Comparison of ENCODE assay signal across 12 mouse cellular contexts in the genomic region with DNA sequence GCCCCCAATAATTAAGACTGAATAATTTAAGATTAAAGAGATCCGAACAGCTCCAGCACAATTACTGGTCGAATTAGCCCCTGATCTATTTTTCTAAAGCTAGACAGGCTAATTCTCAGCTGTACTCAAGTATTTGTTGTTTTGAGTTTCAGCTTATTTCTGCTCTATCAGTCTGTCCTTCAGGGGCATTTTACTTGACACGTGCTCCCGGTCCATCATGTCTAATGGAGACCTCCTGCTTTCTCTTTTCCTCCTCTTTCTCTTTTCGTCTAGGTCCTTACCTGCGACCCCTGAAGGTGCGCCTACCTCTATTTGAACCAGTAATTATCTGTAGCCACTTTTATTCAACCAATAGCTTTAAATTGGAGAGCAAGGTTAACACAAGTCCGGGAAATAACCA. TPM values are rescaled to one million over a fixed set of nuclear protein-coding genes. Genes with fewer than 3 reads are reported as not detected.
DNase-seq lines count a peak whose midpoint lies in the region; ATAC-seq and TF ChIP-seq lines count a peak whose summit lies in the region.
"Had no signal": no experiment of that assay in that cellular context is flagged by ENCODE, and none has a peak within 500 bp of the region (broad histone marks: within the 10 kb centered on the region; RNA-seq: fewer than 3 reads in every experiment).

No protein-coding gene starts in this region.

- no peaks in the 10 kb centered on the region for H3K9me3 ChIP-seq in limb, embryonic 12.5 days
- no peaks in the 10 kb centered on the region for H3K9me3 ChIP-seq in limb, embryonic 10.5 days (replicated peaks)
- H3K9me3 ChIP-seq in hindbrain, embryonic 16.5 days (ENCODE audit: control insufficient read depth, low read length) = no peaks in the 10 kb centered on the region
- H3K9me3 ChIP-seq in liver, postnatal 0 days (ENCODE audit: low read length) = no peaks in the 10 kb centered on the region

- TF ChIP-seq EP300 in liver, postnatal 0 days (IDR thresholded peaks at IDR 0.05; ENCODE audit: low read depth) = no peak

- H3K36me3 ChIP-seq in limb, embryonic 12.5 days = no peaks in the 10 kb centered on the region
- no peaks in the 10 kb centered on the region for H3K36me3 ChIP-seq in limb, embryonic 10.5 days
- no peaks in the 10 kb centered on the region for H3K36me3 ChIP-seq in hindbrain, embryonic 16.5 days (ENCODE audit: control insufficient read depth, insufficient read depth, low read length)
- 0 out of 2 replicates have a peak, but pooled peaks cover 3% of the 10 kb centered on the region for H3K36me3 ChIP-seq in liver, postnatal 0 days (replicated peaks; ENCODE audit: insufficient read depth, low read length)

- H3K27ac ChIP-seq in limb, embryonic 12.5 days = no peak overlapping the region
- H3K27ac ChIP-seq in limb, embryonic 10.5 days = no peak overlapping the region
- no peak overlapping the region for H3K27ac ChIP-seq in brown adipose tissue, adult 24 weeks (replicated peaks; ENCODE audit: low read depth, low read length)
- H3K27ac ChIP-seq in hindbrain, embryonic 16.5 days (ENCODE audit: low read depth, low read length) = no peak overlapping the region
- no peak overlapping the region for H3K27ac ChIP-seq in liver, postnatal 0 days (ENCODE audit: low read depth)

- peak overlapping the region; percentile 72; the same call in 1 of the 2 replicates for H3K4me2 ChIP-seq in limb, embryonic 12.5 days
- peak overlapping the region; percentile 35; the same call in 1 of the 2 replicates for H3K4me2 ChIP-seq in hindbrain, embryonic 16.5 days (ENCODE audit: low read length)
- peak overlapping the region; percentile 73 for H3K4me2 ChIP-seq in liver, postnatal 0 days (ENCODE audit: low read depth, low read length)

- no peak overlapping the region for H3K4me3 ChIP-seq in limb, embryonic 12.5 days (replicated peaks)
- no peak overlapping the region for H3K4me3 ChIP-seq in limb, embryonic 10.5 days
- H3K4me3 ChIP-seq in brown adipose tissue, adult 24 weeks (ENCODE audit: insufficient read depth, low read depth, low read length) = peak overlapping the region; percentile 89; the same call in 1 of the 2 replicates
- H3K4me3 ChIP-seq in hindbrain, embryonic 16.5 days (ENCODE audit: low read length) = no peak overlapping the region
- H3K4me3 ChIP-seq in liver, postnatal 0 days (ENCODE audit: low read depth, low read length) = 0 out of 2 replicates have a peak overlapping the region, but pooled peaks have one; percentile 77

- no peaks in the 10 kb centered on the region for H3K27me3 ChIP-seq in limb, embryonic 12.5 days
- H3K27me3 ChIP-seq in limb, embryonic 10.5 days (ENCODE audit: low read depth, poor library complexity, severe bottlenecking) = no peaks in the 10 kb centered on the region
- H3K27me3 ChIP-seq in hindbrain, embryonic 16.5 days (replicated peaks; ENCODE audit: control insufficient read depth, insufficient read depth, low read length) = no peaks in the 10 kb centered on the region
- no peaks in the 10 kb centered on the region for H3K27me3 ChIP-seq in liver, postnatal 0 days (ENCODE audit: insufficient read depth, low read length)
- H3K27me3 ChIP-seq: Patski had no signal

- no peak for ATAC-seq in limb, embryonic 12.5 days (ENCODE audit: insufficient number of reproducible peaks, insufficient read depth, low FRiP score, low TSS enrichment, low read depth)
- no peak for ATAC-seq in hindbrain, embryonic 16.5 days
- no peak for ATAC-seq in liver, postnatal 0 days
- ATAC-seq in erythroid progenitor cell, adult 5-6 weeks (replicated peaks; ENCODE audit: low FRiP score, poor library complexity, severe bottlenecking) = no peak
- no peak for ATAC-seq in monocyte, adult 5-6 weeks (replicated peaks; ENCODE audit: insufficient number of reproducible peaks, low FRiP score, low TSS enrichment, poor library complexity, severe bottlenecking)
- ATAC-seq: Patski had no signal

- peaks cover 15% of the 10 kb centered on the region for H3K4me1 ChIP-seq in limb, embryonic 12.5 days (replicated peaks)
- H3K4me1 ChIP-seq in limb, embryonic 10.5 days = peaks cover 12% of the 10 kb centered on the region
- peaks cover 29% of the 10 kb centered on the region for H3K4me1 ChIP-seq in brown adipose tissue, adult 24 weeks (ENCODE audit: control insufficient read depth, insufficient read depth, insufficient read length, low read length)
- peaks cover 8% of the 10 kb centered on the region for H3K4me1 ChIP-seq in hindbrain, embryonic 16.5 days (ENCODE audit: control insufficient read depth, insufficient read depth, low read depth, low read length)
- peaks cover 33% of the 10 kb centered on the region for H3K4me1 ChIP-seq in liver, postnatal 0 days (ENCODE audit: insufficient read depth)

- TF ChIP-seq CTCF in liver, postnatal 0 days (IDR thresholded peaks at IDR 0.05; ENCODE audit: low read depth) = no peak

- WGBS in limb, embryonic 12.5 days = 88% methylated on average over 8 of the region's 8 CpGs
- WGBS in limb, embryonic 10.5 days = 88% methylated on average over 8 of the region's 8 CpGs
- 81% methylated on average over 8 of the region's 8 CpGs for WGBS in hindbrain, embryonic 16.5 days
- 84% methylated on average over 8 of the region's 8 CpGs for WGBS in liver, postnatal 0 days (ENCODE audit: insufficient replicate concordance)

- no peak overlapping the region for H3K9ac ChIP-seq in limb, embryonic 12.5 days (replicated peaks)
- H3K9ac ChIP-seq in hindbrain, embryonic 16.5 days (ENCODE audit: low read depth, low read length) = no peak overlapping the region
- H3K9ac ChIP-seq in liver, postnatal 0 days (replicated peaks) = no peak overlapping the region; the same call in 1 of the 2 replicates

- DNase-seq in limb, embryonic 10.5 days (ENCODE audit: low spot score) = no peak
- DNase-seq in liver, postnatal 0 days = no peak
- DNase-seq: adrenal gland, postnatal 14 days; cerebellum, adult 2 months; gastrocnemius, postnatal 10 days; thymus, postnatal 4 days had no signal

RNA-seq across cellular contexts. Expression of gene Tnip1, which starts 8.0 kb away (rescaled TPM):
- polyA plus RNA-seq in limb, embryonic 12.5 days (2016; fragmentation: Nextera tagmentation; extraction: Ambion mirVana) = 17.5 and 18.0 TPM in 2 replicates
- 10.0 and 14.0 TPM in 2 replicates for polyA plus RNA-seq in limb, embryonic 10.5 days (2016; fragmentation: Nextera tagmentation; extraction: Ambion mirVana)
- polyA plus RNA-seq in brown adipose tissue, adult 24 weeks (2012; ENCODE audit: insufficient read depth, insufficient read length, missing spikeins) = 16.0 and 16.9 TPM in 2 replicates
- polyA plus RNA-seq in hindbrain, embryonic 16.5 days (2015; fragmentation: Nextera tagmentation; extraction: Ambion mirVana) = 19.6 and 20.4 TPM in 2 replicates
- 5.2 and 5.3 TPM in 2 replicates for polyA plus RNA-seq in liver, postnatal 0 days (2015; fragmentation: Nextera tagmentation; extraction: Ambion mirVana)
- 6.3 and 7.9 TPM in 2 replicates for total RNA-seq in erythroid progenitor cell, adult 5-6 weeks (2015; ENCODE audit: low replicate concordance)
- total RNA-seq in erythroid progenitor cell, adult 5-6 weeks (2017; ENCODE audit: low replicate concordance) = 3.3 and 8.7 TPM in 2 replicates
- 62.1 to 83.4 TPM (median 78.5 TPM) in 3 replicates for total RNA-seq in monocyte, adult 5-6 weeks (2017)

RNA-seq across cellular contexts. Expression of gene Gpx3, which starts 52.5 kb away (rescaled TPM):
- 31.0 and 36.4 TPM in 2 replicates for polyA plus RNA-seq in limb, embryonic 12.5 days (2016; fragmentation: Nextera tagmentation; extraction: Ambion mirVana)
- 52.0 and 60.7 TPM in 2 replicates for polyA plus RNA-seq in limb, embryonic 10.5 days (2016; fragmentation: Nextera tagmentation; extraction: Ambion mirVana)
- 1,156 and 2,121 TPM in 2 replicates for polyA plus RNA-seq in brown adipose tissue, adult 24 weeks (2012; ENCODE audit: insufficient read depth, insufficient read length, missing spikeins)
- 78.5 and 78.8 TPM in 2 replicates for polyA plus RNA-seq in hindbrain, embryonic 16.5 days (2015; fragmentation: Nextera tagmentation; extraction: Ambion mirVana)
- 29.7 and 30.4 TPM in 2 replicates for polyA plus RNA-seq in liver, postnatal 0 days (2015; fragmentation: Nextera tagmentation; extraction: Ambion mirVana)
- total RNA-seq in erythroid progenitor cell, adult 5-6 weeks (2015; ENCODE audit: low replicate concordance) = 15.5 and 29.3 TPM in 2 replicates
- total RNA-seq in erythroid progenitor cell, adult 5-6 weeks (2017; ENCODE audit: low replicate concordance) = 0.30 and 2.4 TPM in 2 replicates
- total RNA-seq in monocyte, adult 5-6 weeks (2017) = 0.29 TPM in 1 of 3 replicates, not detected in the others

Comparison
In these comparisons a context has a peak if more than half of its experiments do, and no peak if none do; other contexts are left out.
1. H3K4me3 ChIP-seq: peak in brown adipose tissue, adult 24 weeks (single experiment) and liver, postnatal 0 days (single experiment); none in limb, embryonic 12.5 days (single experiment), limb, embryonic 10.5 days (single experiment) and hindbrain, embryonic 16.5 days (single experiment).
2. RNA of gene Gpx3, which starts 52.5 kb away (polyA plus RNA-seq): 1,156 to 2,121 TPM in brown adipose tissue, adult 24 weeks; 78.5 to 78.8 TPM in hindbrain, embryonic 16.5 days, 52.0 to 60.7 TPM in limb, embryonic 10.5 days, 31.0 to 36.4 TPM in limb, embryonic 12.5 days and 29.7 to 30.4 TPM in liver, postnatal 0 days; every median in the first group is over 10 times any median in the second.
3. Peak in every context shown above with its lines, with median percentiles within 50 percentile points of each other: H3K4me2 ChIP-seq.